In genomic region chr1:119899195-119900123, GRCm38 (mm10) we compare ENCODE assay signal across 8 mouse cellular contexts. TPM values are rescaled to one million over a fixed set of nuclear protein-coding genes. Genes with fewer than 3 reads are reported as not detected.
A peak's percentile ranks its signal among the peaks of the same experiment; 100 is the strongest.
DNase-seq lines count a peak whose midpoint lies in the region; ATAC-seq lines count a peak whose summit lies in the region.

No protein-coding gene starts in this region.

- ATAC-seq in hindbrain, embryonic 11.5 days (ENCODE audit: low FRiP score), result peak; percentile 62; the same call in 1 of the 2 replicates

- no peak overlapping the region for H3K4me2 ChIP-seq in hindbrain, embryonic 11.5 days (replicated peaks; ENCODE audit: low read depth, low read length)

- no peaks in the 10 kb centered on the region for H3K27me3 ChIP-seq in hindbrain, embryonic 11.5 days (ENCODE audit: control insufficient read depth, insufficient read depth, low read length)

- no peaks in the 10 kb centered on the region for H3K36me3 ChIP-seq in hindbrain, embryonic 11.5 days (ENCODE audit: control insufficient read depth, insufficient read depth, low read length)

- H3K4me3 ChIP-seq in hindbrain, embryonic 11.5 days (ENCODE audit: low read depth, low read length), result no peak overlapping the region

- WGBS in hindbrain, embryonic 11.5 days, result 81% methylated on average over 11 of the region's 11 CpGs

- H3K9me3 ChIP-seq in hindbrain, embryonic 11.5 days (ENCODE audit: control insufficient read depth, low read length), result no peaks in the 10 kb centered on the region

- no peak overlapping the region for H3K9ac ChIP-seq in hindbrain, embryonic 11.5 days (ENCODE audit: low read depth, low read length)

- H3K4me1 ChIP-seq in hindbrain, embryonic 11.5 days (replicated peaks; ENCODE audit: control insufficient read depth, insufficient read depth, low read length), result no peaks in the 10 kb centered on the region; the same call in 1 of the 2 replicates

- peak; percentile 16 for DNase-seq in ovary, adult 18-20 months (ENCODE audit: low spot score)
- no peak for DNase-seq in ovary, postnatal 14 days (ENCODE audit: low spot score)
- DNase-seq in hindbrain, embryonic 11.5 days (ENCODE audit: low spot score), result peak; percentile 38
- peak; percentile 55 for DNase-seq in left cerebral cortex, adult 9 months (ENCODE audit: low spot score in 2 of 2)
- peak; percentile 41 to 61 for DNase-seq in right cerebral cortex, adult 2 months (ENCODE audit: low spot score in 2 of 2)
- no peak for DNase-seq in thymus, postnatal 4 days
- DNase-seq in MN1 (ENCODE audit: low spot score), result no peak
- DNase-seq in cerebellum, adult 11-12 months, result no peak

- no peak overlapping the region for H3K27ac ChIP-seq in hindbrain, embryonic 11.5 days (ENCODE audit: low read depth, low read length)

RNA-seq across cellular contexts. Expression of gene Tmem177, which starts 13.5 kb away (rescaled TPM):
- 8.7 and 9.2 TPM in 2 replicates for polyA plus RNA-seq in hindbrain, embryonic 11.5 days (2014; fragmentation: Nextera tagmentation; extraction: Ambion mirVana)

Comparison
In these comparisons a context has a peak if more than half of its experiments do, and no peak if none do; other contexts are left out.
1. DNase-seq: peak in ovary, adult 18-20 months (single experiment), hindbrain, embryonic 11.5 days (single experiment), left cerebral cortex, adult 9 months (2 of 2) and right cerebral cortex, adult 2 months (2 of 2); none in ovary, postnatal 14 days (single experiment), thymus, postnatal 4 days (single experiment), MN1 (single experiment) and cerebellum, adult 11-12 months (single experiment).